8 mouse cellular contexts compared by ENCODE assay signal in the genomic region with DNA sequence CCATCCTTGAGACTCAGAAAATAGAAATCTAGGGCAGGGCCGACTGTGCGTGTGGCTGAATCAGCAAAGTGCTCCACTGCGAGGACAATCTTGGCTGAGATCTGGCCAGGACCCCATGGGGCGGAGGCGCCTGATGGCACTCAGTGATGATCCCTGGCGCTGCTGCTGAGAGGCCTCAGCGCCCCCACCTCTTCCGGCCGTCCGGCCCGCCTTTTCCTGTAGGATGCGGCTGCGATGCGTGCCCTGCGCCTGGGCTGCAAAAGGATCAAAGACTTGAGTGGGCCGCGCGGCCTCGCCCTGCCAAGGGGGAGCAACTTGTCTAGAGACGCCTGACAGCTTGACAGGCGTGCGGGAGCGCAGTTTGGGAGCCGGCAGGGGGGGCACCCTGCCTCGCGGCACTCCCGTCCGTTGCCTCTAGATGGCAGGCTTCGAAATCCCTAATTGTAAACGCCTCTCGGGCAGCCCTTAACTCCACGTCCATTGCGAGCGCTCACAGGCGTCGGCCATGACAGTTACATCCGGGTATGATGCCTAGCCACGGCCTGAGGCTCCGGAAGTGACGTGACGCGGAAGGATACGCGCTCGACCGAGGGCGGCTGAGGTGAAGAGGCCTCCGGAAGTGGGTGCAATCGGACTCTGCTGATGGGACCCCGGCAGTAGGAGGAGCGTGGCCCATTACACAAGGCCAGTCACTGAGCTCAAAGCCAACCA. TPM values are rescaled to one million over a fixed set of nuclear protein-coding genes. Genes with fewer than 3 reads are reported as not detected.
DNase-seq lines count a peak whose midpoint lies in the region; ATAC-seq and TF ChIP-seq lines count a peak whose summit lies in the region.

No protein-coding gene starts in this region.

- 2% methylated on average over 51 of the region's 51 CpGs for WGBS in hindbrain, embryonic 10.5 days
- 6% methylated on average over 51 of the region's 51 CpGs for WGBS in lung, adult 2 months

- peak; percentile 29; the same call in 1 of the 2 replicates for TF ChIP-seq CTCF in lung, adult 2 months (IDR thresholded peaks at IDR 0.05; ENCODE audit: insufficient read depth, low read length)

- H3K4me3 ChIP-seq in hindbrain, embryonic 10.5 days = peak overlapping the region; percentile 67
- H3K4me3 ChIP-seq in lung, adult 2 months (replicated peaks; ENCODE audit: extremely low read depth, low read depth, low read length) = peak overlapping the region; percentile 43

- H3K4me1 ChIP-seq in hindbrain, embryonic 10.5 days (replicated peaks) = peaks cover 5% of the 10 kb centered on the region
- H3K4me1 ChIP-seq in lung, adult 2 months (ENCODE audit: control insufficient read depth, insufficient read depth, low read length) = no peaks in the 10 kb centered on the region

- H3K27me3 ChIP-seq in hindbrain, embryonic 10.5 days (ENCODE audit: insufficient read depth, poor library complexity, severe bottlenecking) = peaks cover 74% of the 10 kb centered on the region

- no peaks in the 10 kb centered on the region for H3K36me3 ChIP-seq in hindbrain, embryonic 10.5 days

- 0 out of 2 replicates have a peak, but pooled peaks cover 2% of the 10 kb centered on the region for H3K9me3 ChIP-seq in hindbrain, embryonic 10.5 days

- ATAC-seq in neutrophil, adult 5-6 weeks (ENCODE audit: extremely low read depth, insufficient number of reproducible peaks, low FRiP score, poor library complexity, severe bottlenecking) = peak; percentile 98

- H3K27ac ChIP-seq in hindbrain, embryonic 10.5 days = peak overlapping the region; percentile 92

- TF ChIP-seq POLR2A in lung, adult 2 months (IDR thresholded peaks at IDR 0.05; ENCODE audit: borderline replicate concordance, extremely low read depth, low read depth, low read length) = peak; percentile 78; the same call in 1 of the 2 replicates

- DNase-seq in Muller cell, postnatal 12 days (ENCODE audit: inconsistent ontology term) = peak; percentile 95
- peak; percentile 97 to 98 for DNase-seq in cerebellum, postnatal 10 days
- peak; percentile 77 to 89 for DNase-seq in frontal cortex, adult 2 months (ENCODE audit: extremely low spot score in 1 of 2, low spot score in 1 of 2)
- peak; percentile 97 for DNase-seq in hindbrain, embryonic 10.5 days (ENCODE audit: low spot score)
- peak; percentile 87 to 89 for DNase-seq in layer of hippocampus, adult 8-10 months (ENCODE audit: low spot score in 2 of 2)
- peak; percentile 84 for DNase-seq in lung, adult 2 months
- peak; percentile 94 for DNase-seq in testis, postnatal 10 days (ENCODE audit: low spot score)

RNA-seq across cellular contexts. Expression of gene Zfp518a, which starts 21.4 kb away (rescaled TPM):
- polyA plus RNA-seq in frontal cortex, adult 2 months (2012; rRNA removed) = 4.5 and 5.5 TPM in 2 replicates
- 10.1 and 11.3 TPM in 2 replicates for polyA plus RNA-seq in hindbrain, embryonic 10.5 days (2016; fragmentation: Nextera tagmentation; extraction: Ambion mirVana)
- 1 to 10 TPM; 6.3 to 8.7 (median 7.9) TPM for total RNA-seq in layer of hippocampus, adult 8-10 months (2022)
- polyA plus RNA-seq in lung, adult 2 months (2012; rRNA removed) = 0.66 and 1.5 TPM in 2 replicates
- total RNA-seq in neutrophil, adult 5-6 weeks (2017) = 35.4 and 40.0 TPM in 2 replicates

RNA-seq across cellular contexts. Expression of gene Ccnj, which starts 42.0 kb away (rescaled TPM):
- 8.1 and 9.3 TPM in 2 replicates for polyA plus RNA-seq in frontal cortex, adult 2 months (2012; rRNA removed)
- 40.2 and 41.2 TPM in 2 replicates for polyA plus RNA-seq in hindbrain, embryonic 10.5 days (2016; fragmentation: Nextera tagmentation; extraction: Ambion mirVana)
- total RNA-seq in layer of hippocampus, adult 8-10 months (2022) = 1 to 10 TPM; 6.8 to 7.9 (median 7.4) TPM
- 13.6 and 14.0 TPM in 2 replicates for polyA plus RNA-seq in lung, adult 2 months (2012; rRNA removed)
- 16.5 and 18.3 TPM in 2 replicates for total RNA-seq in neutrophil, adult 5-6 weeks (2017)

Comparison
In these comparisons a context has a peak if more than half of its experiments do, and no peak if none do; other contexts are left out.
1. Peak in every context shown above with its lines: DNase-seq, ATAC-seq, H3K4me3 ChIP-seq and H3K27ac ChIP-seq.